Mouse (Mus musculus): ENCODE data around the gene Vangl1. TPM values are rescaled to one million over a fixed set of nuclear protein-coding genes. Genes with fewer than 3 reads are reported as not detected.

Gene Vangl1
- polyA plus RNA-seq, 2 experiments = 62.2 to 62.8 TPM

GRCm38 (mm10) chr3:102214736-102215135 is 10.2 kb upstream of the Vangl1 start:
- Histone ChIP-seq H3K36me3 (replicated peaks; ENCODE audit: control insufficient read depth, insufficient read depth, low read depth) (no peaks in the 10 kb centered on the region), H3K9me3 (ENCODE audit: control insufficient read depth, low read length) (no peaks in the 10 kb centered on the region), H3K4me3 (ENCODE audit: insufficient read depth in 1 of 2, low read depth in 2 of 2, low read length in 2 of 2) (no peak overlapping the region), H3K27ac (no peak overlapping the region), H3K27me3 (ENCODE audit: control insufficient read depth, insufficient read depth, low read length) (no peaks in the 10 kb centered on the region), H3K9ac (replicated peaks) (no peak overlapping the region), H3K4me1 (replicated peaks; ENCODE audit: control insufficient read depth in 2 of 2, insufficient read depth in 2 of 2, low read length in 1 of 2) (no peaks in the 10 kb centered on the region), H3K4me2 (ENCODE audit: low read depth) (no peak overlapping the region)
- no peak for TF ChIP-seq EP300 (IDR thresholded peaks at IDR 0.05; ENCODE audit: low read depth)
- no peak for TF ChIP-seq CTCF (IDR thresholded peaks at IDR 0.05; ENCODE audit: low read depth)
- ATAC-seq (ENCODE audit: insufficient read depth) (no peak), DNase-seq (ENCODE audit: low read depth in 3 of 3, low spot score in 3 of 3) (no peak)
- WGBS (ENCODE audit: insufficient replicate concordance) = 67% methylated on average over 4 of the region's 4 CpGs

GRCm38 (mm10) chr3:102214299-102214698 is 9.8 kb upstream of the Vangl1 start:
- DNase-seq (ENCODE audit: low read depth in 3 of 3, low spot score in 3 of 3) = no peak
- no peak overlapping the region for H3K9ac ChIP-seq (replicated peaks)
- TF ChIP-seq EP300 (IDR thresholded peaks at IDR 0.05; ENCODE audit: low read depth) (no peak), CTCF (IDR thresholded peaks at IDR 0.05; ENCODE audit: low read depth) (no peak)
- H3K36me3 ChIP-seq (replicated peaks; ENCODE audit: control insufficient read depth, insufficient read depth, low read depth) = no peaks in the 10 kb centered on the region
- no peaks in the 10 kb centered on the region for H3K4me1 ChIP-seq (replicated peaks; ENCODE audit: control insufficient read depth in 2 of 2, insufficient read depth in 2 of 2, low read length in 1 of 2)
- H3K9me3 ChIP-seq (ENCODE audit: control insufficient read depth, low read length) = no peaks in the 10 kb centered on the region
- WGBS (ENCODE audit: insufficient replicate concordance) = 39% methylated on average over 4 of the region's 4 CpGs
- H3K4me2 ChIP-seq (ENCODE audit: low read depth) = no peak overlapping the region
- no peaks in the 10 kb centered on the region; the same call in 1 of the 2 replicates for H3K27me3 ChIP-seq (ENCODE audit: control insufficient read depth, insufficient read depth, low read length)
- ATAC-seq (ENCODE audit: insufficient read depth) = no peak
- H3K4me3 ChIP-seq (ENCODE audit: insufficient read depth in 1 of 2, low read depth in 2 of 2, low read length in 2 of 2) = no peak overlapping the region
- H3K27ac ChIP-seq = no peak overlapping the region

GRCm38 (mm10) chr3:102212896-102213295 is 8.4 kb upstream of the Vangl1 start:
- ATAC-seq (ENCODE audit: insufficient read depth) = no peak
- WGBS (ENCODE audit: insufficient replicate concordance) = 45% methylated on average over 6 of the region's 6 CpGs
- no peaks in the 10 kb centered on the region for H3K36me3 ChIP-seq (replicated peaks; ENCODE audit: control insufficient read depth, insufficient read depth, low read depth)
- no peak overlapping the region for H3K4me3 ChIP-seq (ENCODE audit: insufficient read depth in 1 of 2, low read depth in 2 of 2, low read length in 2 of 2)
- H3K4me1 ChIP-seq (replicated peaks; ENCODE audit: control insufficient read depth in 2 of 2, insufficient read depth in 2 of 2, low read length in 1 of 2) = no peaks in the 10 kb centered on the region
- no peaks in the 10 kb centered on the region for H3K9me3 ChIP-seq (ENCODE audit: control insufficient read depth, low read length)
- H3K4me2 ChIP-seq (ENCODE audit: low read depth) = no peak overlapping the region
- H3K27me3 ChIP-seq (ENCODE audit: control insufficient read depth, insufficient read depth, low read length) = no peaks in the 10 kb centered on the region; the same call in 1 of the 2 replicates
- H3K9ac ChIP-seq (replicated peaks) = no peak overlapping the region
- no peak overlapping the region for H3K27ac ChIP-seq
- DNase-seq (ENCODE audit: low read depth in 3 of 3, low spot score in 3 of 3) = no peak
- no peak for TF ChIP-seq CTCF (IDR thresholded peaks at IDR 0.05; ENCODE audit: low read depth)
- TF ChIP-seq EP300 (IDR thresholded peaks at IDR 0.05; ENCODE audit: low read depth) = no peak

- no peaks in the 10 kb centered on the region for H3K36me3 ChIP-seq (replicated peaks; ENCODE audit: control insufficient read depth, insufficient read depth, low read depth)
- DNase-seq (ENCODE audit: low read depth in 3 of 3, low spot score in 3 of 3) (no peak), ATAC-seq (ENCODE audit: insufficient read depth) (no peak)
- 81% methylated on average over 15 of the region's 15 CpGs for WGBS (ENCODE audit: insufficient replicate concordance)
- no peaks in the 10 kb centered on the region for H3K4me1 ChIP-seq (replicated peaks; ENCODE audit: control insufficient read depth in 2 of 2, insufficient read depth in 2 of 2, low read length in 1 of 2)
- no peak overlapping the region for H3K4me3 ChIP-seq (ENCODE audit: insufficient read depth in 1 of 2, low read depth in 2 of 2, low read length in 2 of 2)
- H3K9me3 ChIP-seq (ENCODE audit: control insufficient read depth, low read length) = no peaks in the 10 kb centered on the region
- no peak overlapping the region for H3K4me2 ChIP-seq (ENCODE audit: low read depth)
- TF ChIP-seq CTCF (IDR thresholded peaks at IDR 0.05; ENCODE audit: low read depth) (no peak), EP300 (IDR thresholded peaks at IDR 0.05; ENCODE audit: low read depth) (no peak)
- H3K9ac ChIP-seq (replicated peaks) = no peak overlapping the region
- H3K27me3 ChIP-seq (ENCODE audit: control insufficient read depth, insufficient read depth, low read length) = no peaks in the 10 kb centered on the region; the same call in 1 of the 2 replicates
- no peak overlapping the region for H3K27ac ChIP-seq
Measured at GRCm38 (mm10) chr3:102212336-102212735, 7.8 kb upstream of the Vangl1 start.

GRCm38 (mm10) chr3:102211340-102211739 is 6.8 kb upstream of the Vangl1 start:
- no peak for ATAC-seq (ENCODE audit: insufficient read depth)
- DNase-seq (ENCODE audit: low read depth in 3 of 3, low spot score in 3 of 3) = no peak
- H3K4me3 ChIP-seq (ENCODE audit: insufficient read depth in 1 of 2, low read depth in 2 of 2, low read length in 2 of 2) = no peak overlapping the region
- no peaks in the 10 kb centered on the region for H3K4me1 ChIP-seq (replicated peaks; ENCODE audit: control insufficient read depth in 2 of 2, insufficient read depth in 2 of 2, low read length in 1 of 2)
- H3K27ac ChIP-seq = no peak overlapping the region
- H3K36me3 ChIP-seq (replicated peaks; ENCODE audit: control insufficient read depth, insufficient read depth, low read depth) = no peaks in the 10 kb centered on the region
- H3K9ac ChIP-seq (replicated peaks) = no peak overlapping the region
- H3K4me2 ChIP-seq (ENCODE audit: low read depth) = no peak overlapping the region
- H3K27me3 ChIP-seq (ENCODE audit: control insufficient read depth, insufficient read depth, low read length) = peaks cover 5% of the 10 kb centered on the region
- H3K9me3 ChIP-seq (ENCODE audit: control insufficient read depth, low read length) = no peaks in the 10 kb centered on the region
- 36% methylated on average over 2 of the region's 2 CpGs for WGBS (ENCODE audit: insufficient replicate concordance)
- TF ChIP-seq EP300 (IDR thresholded peaks at IDR 0.05; ENCODE audit: low read depth) (no peak), CTCF (IDR thresholded peaks at IDR 0.05; ENCODE audit: low read depth) (no peak)

All from liver, embryonic 14.5 days (tissue).